Mouse (Mus musculus) lung, embryonic 15.5 days (tissue): ENCODE measurements at regions not wholly inside any gene's neighbourhood (a gene's known extent, or its start where the extent isn't known, plus 50 kb on each side); places are given as distances from the start of the nearest gene placed in this dataset.

Experiments used
- ATAC-seq: fragments of 200-750 bp; cut with Nextera tagmentation; 2 replicates; pipeline ENCODE4 v1.8.0; 2017; ENCODE audit warnings: moderate number of reproducible peaks, borderline replicate concordance; ENCODE audit not compliant: low FRiP score, low TSS enrichment; ENCODE audit errors: extremely low read depth
- H3K27ac ChIP-seq: fragments of 300-500 bp; sonication (generic); 2 replicates; pipeline ENCODE4 v1.5.1; 2015; ENCODE audit warnings: moderate library complexity, mild to moderate bottlenecking, inconsistent platforms
- H3K27me3 ChIP-seq: fragments of 300-500 bp; sonication (generic); 2 replicates; pipeline ENCODE4 v1.6.1; 2015; ENCODE audit warnings: inconsistent platforms
- H3K36me3 ChIP-seq: fragments of 300-500 bp; sonication (generic); 2 replicates; pipeline ENCODE4 v1.6.1; 2015; ENCODE audit warnings: inconsistent platforms
- H3K4me1 ChIP-seq: fragments of 300-500 bp; sonication (generic); 2 replicates; pipeline ENCODE4 v1.6.1; 2015; ENCODE audit warnings: inconsistent platforms
- H3K4me2 ChIP-seq: fragments of 300-500 bp; sonication (generic); 2 replicates; pipeline ENCODE4 v1.6.1; 2015; ENCODE audit warnings: inconsistent platforms, mild to moderate bottlenecking, moderate library complexity
- H3K4me3 ChIP-seq: fragments of 300-500 bp; sonication (generic); 2 replicates; pipeline ENCODE4 v1.5.1; 2015; ENCODE audit warnings: mild to moderate bottlenecking, inconsistent platforms
- H3K9ac ChIP-seq: fragments of 300-500 bp; sonication (generic); 2 replicates; pipeline ENCODE4 v1.6.1; 2015; ENCODE audit warnings: inconsistent platforms
- H3K9me3 ChIP-seq: fragments of 300-500 bp; sonication (generic); 2 replicates; pipeline ENCODE4 v1.6.1; 2016; ENCODE audit warnings: inconsistent platforms
- WGBS: fragments of 180-500 bp; shearing (Covaris S2); methylation state at CpG from one replicate; pipeline ENCODE4 v1.1.7; 2015; 5-methylcytosine and 5-hydroxymethylcytosine counted together

- 92% methylated on average over 4 of the region's 4 CpGs for WGBS
- Histone ChIP-seq H3K4me2 (no peak overlapping the region), H3K4me3 (no peak overlapping the region), H3K9me3 (no peaks in the 10 kb centered on the region), H3K27me3 (no peaks in the 10 kb centered on the region), H3K36me3 (no peaks in the 10 kb centered on the region), H3K9ac (no peak overlapping the region), H3K27ac (no peak overlapping the region), H3K4me1 (no peaks in the 10 kb centered on the region)
- no peak for ATAC-seq
Observed at GRCm38 (mm10) chr6:135473146-135473545, 110.8 kb downstream of the Emp1 start.

GRCm38 (mm10) chr6:135488795-135489194 is 126.5 kb downstream of the Emp1 start:
- WGBS: 49% methylated on average over 2 of the region's 2 CpGs

GRCm38 (mm10) chr6:135493983-135494382 is 131.6 kb downstream of the Emp1 start:
- ATAC-seq: no peak
- no peak overlapping the region for H3K27ac ChIP-seq
- H3K9me3 ChIP-seq: no peaks in the 10 kb centered on the region
- H3K4me1 ChIP-seq: no peaks in the 10 kb centered on the region
- WGBS: 82% methylated on average over 1 of the region's 1 CpGs
- no peaks in the 10 kb centered on the region for H3K27me3 ChIP-seq
- H3K4me2 ChIP-seq: no peak overlapping the region
- H3K36me3 ChIP-seq: no peaks in the 10 kb centered on the region
- H3K9ac ChIP-seq: no peak overlapping the region
- no peak overlapping the region for H3K4me3 ChIP-seq

More at GRCm38 (mm10) chr6:135488795-135489194, 126.5 kb downstream of the Emp1 start:
- no peaks in the 10 kb centered on the region for H3K27me3 ChIP-seq
- no peaks in the 10 kb centered on the region for H3K9me3 ChIP-seq
- peak; percentile 27; the same call in 1 of the 2 replicates for ATAC-seq
- H3K9ac ChIP-seq: no peak overlapping the region
- no peak overlapping the region for H3K27ac ChIP-seq
- no peaks in the 10 kb centered on the region for H3K4me1 ChIP-seq
- H3K4me2 ChIP-seq: no peak overlapping the region
- no peak overlapping the region for H3K4me3 ChIP-seq
- no peaks in the 10 kb centered on the region for H3K36me3 ChIP-seq

GRCm38 (mm10) chr6:135495841-135496240 is 133.5 kb downstream of the Emp1 start:
- 23% methylated on average over 2 of the region's 2 CpGs for WGBS
- ATAC-seq: no peak

GRCm38 (mm10) chr6:135498592-135498991 is 136.2 kb downstream of the Emp1 start:
- H3K4me3 ChIP-seq: no peak overlapping the region
- ATAC-seq: no peak
- WGBS: 87% methylated on average over 6 of the region's 6 CpGs
- H3K27ac ChIP-seq: no peak overlapping the region
- H3K27me3 ChIP-seq: no peaks in the 10 kb centered on the region
- H3K9ac ChIP-seq: no peak overlapping the region
- no peak overlapping the region for H3K4me2 ChIP-seq
- H3K9me3 ChIP-seq: no peaks in the 10 kb centered on the region
- no peaks in the 10 kb centered on the region for H3K36me3 ChIP-seq
- no peaks in the 10 kb centered on the region for H3K4me1 ChIP-seq

More at GRCm38 (mm10) chr6:135495841-135496240, 133.5 kb downstream of the Emp1 start:
- no peak overlapping the region for H3K4me3 ChIP-seq
- H3K9me3 ChIP-seq: no peaks in the 10 kb centered on the region
- no peaks in the 10 kb centered on the region for H3K4me1 ChIP-seq
- no peaks in the 10 kb centered on the region for H3K36me3 ChIP-seq
- no peaks in the 10 kb centered on the region for H3K27me3 ChIP-seq
- no peak overlapping the region for H3K27ac ChIP-seq
- no peak overlapping the region for H3K9ac ChIP-seq
- H3K4me2 ChIP-seq: no peak overlapping the region

GRCm38 (mm10) chr6:135500381-135500780 is 138.0 kb downstream of the Emp1 start:
- Histone ChIP-seq H3K9me3 (no peaks in the 10 kb centered on the region), H3K4me3 (no peak overlapping the region), H3K27ac (no peak overlapping the region), H3K36me3 (no peaks in the 10 kb centered on the region), H3K9ac (no peak overlapping the region), H3K4me1 (no peaks in the 10 kb centered on the region), H3K4me2 (no peak overlapping the region), H3K27me3 (no peaks in the 10 kb centered on the region)
- WGBS: 64% methylated on average over 3 of the region's 3 CpGs
- no peak for ATAC-seq

GRCm38 (mm10) chr6:135501791-135502190 is 139.4 kb downstream of the Emp1 start:
- ATAC-seq: no peak
- Histone ChIP-seq H3K9me3 (no peaks in the 10 kb centered on the region), H3K27me3 (no peaks in the 10 kb centered on the region), H3K9ac (no peak overlapping the region), H3K36me3 (no peaks in the 10 kb centered on the region), H3K27ac (no peak overlapping the region), H3K4me2 (no peak overlapping the region), H3K4me1 (no peaks in the 10 kb centered on the region), H3K4me3 (no peak overlapping the region)
- WGBS: 69% methylated on average over 6 of the region's 6 CpGs

GRCm38 (mm10) chr6:135502405-135502804 is 140.1 kb downstream of the Emp1 start:
- no peak overlapping the region for H3K27ac ChIP-seq
- no peaks in the 10 kb centered on the region for H3K9me3 ChIP-seq
- no peak for ATAC-seq
- H3K4me3 ChIP-seq: no peak overlapping the region
- H3K4me2 ChIP-seq: no peak overlapping the region
- H3K36me3 ChIP-seq: no peaks in the 10 kb centered on the region
- H3K4me1 ChIP-seq: no peaks in the 10 kb centered on the region
- 51% methylated on average over 8 of the region's 8 CpGs for WGBS
- no peak overlapping the region for H3K9ac ChIP-seq
- H3K27me3 ChIP-seq: no peaks in the 10 kb centered on the region

GRCm38 (mm10) chr6:135518710-135519437 is 156.5 kb downstream of the Emp1 start:
- no peak overlapping the region for H3K27ac ChIP-seq
- ATAC-seq: no peak
- H3K4me2 ChIP-seq: no peak overlapping the region
- no peaks in the 10 kb centered on the region for H3K4me1 ChIP-seq
- 76% methylated on average over 4 of the region's 4 CpGs for WGBS
- H3K4me3 ChIP-seq: no peak overlapping the region
- H3K9ac ChIP-seq: no peak overlapping the region
- H3K36me3 ChIP-seq: no peaks in the 10 kb centered on the region
- H3K9me3 ChIP-seq: no peaks in the 10 kb centered on the region
- H3K27me3 ChIP-seq: no peaks in the 10 kb centered on the region

- Histone ChIP-seq H3K4me2 (no peak overlapping the region), H3K27ac (no peak overlapping the region), H3K9ac (no peak overlapping the region), H3K4me3 (no peak overlapping the region), H3K9me3 (no peaks in the 10 kb centered on the region), H3K36me3 (no peaks in the 10 kb centered on the region), H3K27me3 (no peaks in the 10 kb centered on the region), H3K4me1 (no peaks in the 10 kb centered on the region)
- 77% methylated on average over 2 of the region's 2 CpGs for WGBS
- ATAC-seq: no peak
Observed at GRCm38 (mm10) chr6:135519438-135519803, 157.1 kb downstream of the Emp1 start.

- Histone ChIP-seq H3K4me3 (no peak overlapping the region), H3K36me3 (no peaks in the 10 kb centered on the region), H3K27me3 (no peaks in the 10 kb centered on the region), H3K9ac (no peak overlapping the region), H3K9me3 (no peaks in the 10 kb centered on the region), H3K4me1 (peaks cover 7% of the 10 kb centered on the region), H3K4me2 (no peak overlapping the region), H3K27ac (no peak overlapping the region)
- WGBS: 49% methylated on average over 2 of the region's 2 CpGs
- ATAC-seq: no peak
Observed at GRCm38 (mm10) chr6:135520868-135521267, 158.5 kb downstream of the Emp1 start.

GRCm38 (mm10) chr6:135524886-135525285 is 162.5 kb downstream of the Emp1 start:
- Histone ChIP-seq H3K27ac (no peak overlapping the region), H3K27me3 (no peaks in the 10 kb centered on the region), H3K36me3 (no peaks in the 10 kb centered on the region), H3K9me3 (no peaks in the 10 kb centered on the region), H3K4me1 (peaks cover 10% of the 10 kb centered on the region), H3K9ac (no peak overlapping the region), H3K4me2 (no peak overlapping the region), H3K4me3 (no peak overlapping the region)
- ATAC-seq: no peak
- 75% methylated on average over 5 of the region's 5 CpGs for WGBS
